Mouse (Mus musculus) heart, postnatal 36 days (tissue): ENCODE data around the gene Fn1. TPM values are rescaled to one million over a fixed set of nuclear protein-coding genes. Genes with fewer than 3 reads are reported as not detected.

Experiments
- DNase-seq, 2 experiments: peaks; one replicate each; pipeline ENCODE4 v3.0.0; 2021 to 2022
- intact Hi-C: fragments of 180-260 bp; cut with DNase I; formaldehyde crosslinking; loops from one replicate; pipeline ENCODE4 v1.15.1; 2025
- total RNA-seq, 2 experiments: library from RNA; stranded (reverse); gene quantifications; 2 replicates each; pipeline ENCODE4 v1.2.3; 2021

The Fn1 gene
- total RNA-seq, 2 experiments from 2014 or later = 86.6 to 106 TPM

- no peak for DNase-seq
- intact Hi-C loops = no loop called here
Observed at GRCm38 (mm10) chr1:71651828-71652227, 1.2 kb downstream of the Fn1 start.

GRCm38 (mm10) chr1:71651315-71651714 is 1.7 kb downstream of the Fn1 start:
- DNase-seq = no peak
- intact Hi-C loops = no loop called here

DNA sequence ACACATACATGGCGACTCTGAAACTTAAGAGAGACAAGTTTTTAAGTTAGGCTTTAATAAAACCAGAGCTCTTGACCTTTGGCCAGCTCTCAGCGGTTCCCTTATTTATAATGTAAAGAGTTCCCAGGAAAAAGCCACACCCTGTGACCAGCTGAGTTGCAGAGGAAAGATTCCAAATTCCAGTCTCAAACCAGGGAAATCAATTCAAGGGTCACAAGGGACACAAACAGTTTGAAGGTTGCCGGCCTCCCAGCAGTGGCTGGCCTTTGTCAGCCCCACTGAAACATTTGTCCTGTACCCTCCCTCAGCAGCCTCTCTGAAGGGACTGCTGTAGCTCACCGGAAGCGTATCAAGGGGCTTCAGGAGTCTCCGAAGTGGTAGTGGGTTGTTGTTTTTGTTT is 2.3 kb downstream of the Fn1 start:
- DNase-seq = no peak

DNA sequence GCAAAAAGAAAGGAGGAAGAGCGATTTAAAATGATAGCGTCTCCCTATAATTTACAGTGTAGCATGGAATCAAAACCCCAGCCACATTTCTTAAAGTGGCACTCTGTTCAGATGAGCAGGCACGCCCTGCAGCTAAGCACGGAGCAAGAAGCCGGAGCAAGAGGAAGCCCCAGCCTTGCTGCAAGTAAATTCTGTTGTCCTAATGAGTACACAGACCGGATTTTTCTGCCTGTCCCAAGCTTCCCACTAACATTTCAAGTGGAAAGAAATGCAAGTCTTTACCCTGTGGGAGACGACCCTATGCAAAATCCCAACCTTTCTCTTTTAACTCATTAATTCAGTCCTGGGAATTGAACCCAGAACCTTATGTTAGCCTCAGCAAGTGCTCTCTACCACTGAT is 4.8 kb downstream of the Fn1 start:
- intact Hi-C loops = no loop called here

More for the DNA sequence above, 2.3 kb downstream of the Fn1 start:
- intact Hi-C loops = no loop called here

DNA sequence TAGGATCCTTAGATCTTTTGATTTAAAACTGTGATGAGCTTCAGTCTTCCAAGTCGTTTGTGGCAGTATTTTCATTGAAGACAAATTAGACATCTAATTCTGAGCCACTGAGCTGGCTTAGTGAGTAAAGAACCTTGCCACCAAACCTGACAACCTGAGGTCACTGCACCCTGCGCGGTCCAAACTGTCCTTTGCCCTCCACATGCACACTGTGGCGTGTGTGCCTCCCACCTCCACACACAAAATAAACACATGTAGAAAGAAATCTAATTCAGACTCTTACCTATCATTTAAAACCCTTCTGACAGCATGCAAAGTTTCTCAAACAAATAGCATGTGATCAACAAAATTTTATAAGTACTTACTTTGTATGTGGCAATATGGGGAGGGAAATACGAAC is 6.2 kb downstream of the Fn1 start:
- DNase-seq = no peak
- intact Hi-C loops = no loop called here

More for the DNA sequence above, 4.8 kb downstream of the Fn1 start:
- no peak for DNase-seq

- intact Hi-C loops = no loop called here
- no peak for DNase-seq
Observed at GRCm38 (mm10) chr1:71645999-71646398, 7.0 kb downstream of the Fn1 start.

DNA sequence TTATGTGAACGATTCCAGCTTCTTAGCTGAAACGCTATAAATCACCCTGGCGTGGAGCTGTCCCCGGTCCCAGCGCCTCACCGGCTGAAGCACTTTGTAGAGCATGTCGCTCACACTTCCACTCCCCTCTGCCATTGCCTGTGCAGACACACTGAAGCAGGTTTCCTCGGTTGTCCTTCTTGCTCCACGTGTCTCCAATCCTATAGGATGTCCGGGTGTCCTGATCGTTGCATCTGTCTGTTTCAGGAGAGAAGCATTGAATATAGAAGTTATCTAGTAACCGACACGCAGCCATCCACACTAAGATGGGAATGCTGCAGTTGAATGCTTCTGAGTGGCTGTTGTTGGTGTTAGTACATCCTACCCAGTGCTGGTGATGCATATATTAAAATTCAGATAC is 7.5 kb downstream of the Fn1 start:
- no peak for DNase-seq
- intact Hi-C loops = no loop called here

- no peak for DNase-seq
- intact Hi-C loops = no loop called here
Observed at GRCm38 (mm10) chr1:71642794-71643193, 10.2 kb downstream of the Fn1 start.

DNA sequence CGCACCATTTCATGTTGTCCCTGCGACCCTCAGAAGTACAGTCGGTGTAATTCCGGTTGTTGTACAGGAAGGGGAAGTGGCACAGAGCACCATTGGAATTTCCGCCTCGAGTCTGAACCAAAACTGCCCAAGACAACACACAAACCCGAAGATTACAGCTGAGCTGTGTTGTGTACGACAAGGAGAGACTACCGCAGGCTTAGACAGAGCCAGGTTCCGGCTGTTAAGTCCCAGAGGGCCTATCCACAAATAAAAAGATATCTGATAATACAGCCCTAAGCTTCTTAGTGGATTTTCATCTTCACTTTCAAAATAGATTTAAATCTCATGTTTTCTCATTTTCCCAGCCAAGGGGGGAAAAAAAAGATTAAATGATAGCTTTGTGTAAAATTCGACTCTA is 11.8 kb downstream of the Fn1 start:
- DNase-seq = no peak

DNA sequence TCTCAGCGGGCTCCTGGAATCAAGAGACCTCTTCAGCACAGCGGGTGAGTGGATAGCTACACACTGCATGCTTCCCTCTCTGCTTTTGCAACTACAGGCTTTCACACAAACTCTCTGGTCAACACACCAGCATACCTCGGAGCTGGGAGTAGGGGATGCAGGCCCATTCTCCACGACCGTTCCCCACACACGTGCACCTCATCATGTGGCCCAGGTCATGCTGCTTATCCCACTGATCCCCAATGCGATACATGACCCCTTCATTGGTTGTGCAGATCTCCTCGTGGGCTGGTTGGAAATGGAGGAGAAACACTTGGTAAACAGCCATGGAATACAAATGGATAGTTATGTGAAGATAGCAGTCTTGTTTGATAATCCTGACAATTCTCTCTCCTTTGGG is 12.8 kb downstream of the Fn1 start:
- DNase-seq = no peak
- intact Hi-C loops = no loop called here

More for the DNA sequence above, 11.8 kb downstream of the Fn1 start:
- intact Hi-C loops = no loop called here

DNA sequence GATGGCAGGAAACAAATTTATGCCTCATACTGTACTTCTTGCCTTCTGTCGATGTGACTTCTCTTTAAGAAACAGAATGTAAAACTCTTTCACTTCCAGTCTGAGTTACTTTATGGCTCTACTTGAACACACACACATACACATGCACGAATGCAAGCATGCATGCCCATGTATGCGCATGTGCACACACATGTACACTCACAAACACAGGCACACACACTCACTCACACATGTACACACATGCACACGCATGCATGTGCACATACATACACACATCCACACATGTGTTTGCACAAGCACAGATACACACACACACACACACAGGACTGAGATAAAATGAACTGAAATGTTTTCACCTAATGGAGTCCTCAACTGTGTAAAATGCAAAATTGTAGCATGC is 16.3 kb downstream of the Fn1 start:
- no peak for DNase-seq
- intact Hi-C loops = no loop called here

DNA sequence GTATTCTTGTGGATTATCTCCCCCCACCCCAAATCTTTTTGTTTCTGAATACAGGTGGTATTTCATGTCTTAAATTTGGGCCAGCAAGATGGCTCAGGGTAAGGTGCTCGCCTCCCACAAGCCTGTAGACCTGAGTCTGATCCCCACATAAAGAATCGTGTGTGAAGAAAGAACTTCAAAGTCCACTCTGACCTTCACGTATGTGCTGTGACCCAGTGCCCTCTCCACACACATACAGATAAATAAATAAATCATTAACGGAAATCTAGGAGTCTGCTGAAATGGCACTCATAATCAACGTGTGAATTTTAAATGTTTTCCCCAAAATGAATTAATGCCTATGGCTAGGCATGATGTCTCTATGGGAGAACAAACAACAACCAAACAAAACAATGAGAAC is 16.9 kb downstream of the Fn1 start:
- intact Hi-C loops = no loop called here
- DNase-seq = no peak

- intact Hi-C loops = no loop called here
- no peak for DNase-seq
Observed at GRCm38 (mm10) chr1:71635101-71636014, 17.6 kb downstream of the Fn1 start.

DNA sequence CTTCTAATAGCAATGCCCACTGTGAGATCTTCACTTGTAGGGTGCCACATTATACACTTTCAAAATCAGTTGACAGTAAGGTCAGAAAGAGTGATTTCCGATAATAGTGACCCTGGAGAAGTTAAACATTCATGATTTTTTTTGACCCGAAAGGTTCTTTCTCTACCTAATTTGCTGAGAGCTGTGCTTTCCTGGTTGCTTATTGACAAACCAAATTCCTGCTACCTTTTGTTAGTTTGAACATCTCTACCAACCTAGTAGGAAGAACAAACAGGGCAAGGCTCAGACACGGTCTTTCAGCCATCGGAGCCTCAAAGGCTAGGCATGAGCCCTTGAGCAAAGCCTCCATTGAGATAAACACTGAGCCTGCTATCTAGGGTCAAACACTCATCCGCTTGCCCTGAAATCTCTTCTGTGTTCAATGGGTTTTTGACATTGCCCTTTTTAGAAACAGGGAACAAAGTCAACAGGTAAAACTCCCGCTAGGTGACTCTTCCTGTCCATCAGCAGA is 18.5 kb downstream of the Fn1 start:
- intact Hi-C loops = no loop called here
- DNase-seq = no peak

DNA sequence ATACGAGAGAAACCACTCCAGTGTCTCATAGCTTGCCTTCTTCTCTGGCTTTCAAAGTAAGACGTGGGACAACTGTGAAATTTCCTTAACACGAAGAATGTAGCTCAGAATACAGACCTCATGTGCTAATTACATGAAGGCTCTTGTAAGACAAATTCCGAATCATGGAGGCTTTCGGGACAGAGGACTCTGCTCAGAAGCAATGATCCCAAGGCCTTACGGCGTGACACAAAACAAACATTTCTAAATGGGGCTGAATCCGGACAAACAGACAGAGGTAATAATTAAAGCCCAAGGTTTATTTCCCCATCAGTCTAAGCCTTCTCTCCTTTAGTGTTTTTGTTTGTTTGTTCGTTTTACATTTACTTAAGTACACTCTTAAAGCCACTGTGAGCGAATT is 20.6 kb downstream of the Fn1 start:
- intact Hi-C loops = no loop called here
- DNase-seq = no peak

DNA sequence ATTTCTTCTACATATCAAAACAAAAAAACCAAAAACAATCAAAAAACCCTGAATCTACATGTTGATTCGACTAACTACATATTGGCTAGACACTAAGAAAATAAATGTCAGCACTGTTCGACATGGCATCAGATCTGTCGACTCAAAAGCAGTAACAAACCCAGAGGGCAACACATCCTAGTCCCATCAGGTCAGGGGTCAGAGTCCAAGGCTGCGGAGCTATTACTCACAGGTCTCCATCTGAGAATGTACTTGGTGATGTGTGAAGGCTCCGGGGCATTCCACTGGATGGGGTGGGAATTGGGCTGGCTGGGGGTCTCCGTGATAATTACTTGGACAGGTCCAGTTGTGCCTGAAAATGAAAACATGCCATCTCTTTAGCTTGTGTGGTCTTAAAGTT is 21.2 kb downstream of the Fn1 start:
- DNase-seq = no peak
- intact Hi-C loops = no loop called here

- intact Hi-C loops = no loop called here
Observed at GRCm38 (mm10) chr1:71630243-71630642, 22.8 kb downstream of the Fn1 start.

GRCm38 (mm10) chr1:71623625-71624024 is 29.4 kb downstream of the Fn1 start:
- intact Hi-C loops = no loop called here
- no peak for DNase-seq

More at GRCm38 (mm10) chr1:71630243-71630642, 22.8 kb downstream of the Fn1 start:
- DNase-seq = no peak

GRCm38 (mm10) chr1:71621526-71621925 is 31.5 kb downstream of the Fn1 start:
- DNase-seq = no peak
- intact Hi-C loops = no loop called here

- no peak for DNase-seq
- intact Hi-C loops = no loop called here
Observed at GRCm38 (mm10) chr1:71614545-71615246, 38.3 kb downstream of the Fn1 start.

- intact Hi-C loops = no loop called here
- DNase-seq = no peak
Observed at GRCm38 (mm10) chr1:71612256-71612655, 40.7 kb downstream of the Fn1 start.

- intact Hi-C loops = no loop called here
- DNase-seq = no peak
Observed at GRCm38 (mm10) chr1:71609916-71610315, 43.1 kb downstream of the Fn1 start.
